Mouse (Mus musculus): Measurements from ENCODE around the gene Slamf8.

Slamf8 gene

DNA sequence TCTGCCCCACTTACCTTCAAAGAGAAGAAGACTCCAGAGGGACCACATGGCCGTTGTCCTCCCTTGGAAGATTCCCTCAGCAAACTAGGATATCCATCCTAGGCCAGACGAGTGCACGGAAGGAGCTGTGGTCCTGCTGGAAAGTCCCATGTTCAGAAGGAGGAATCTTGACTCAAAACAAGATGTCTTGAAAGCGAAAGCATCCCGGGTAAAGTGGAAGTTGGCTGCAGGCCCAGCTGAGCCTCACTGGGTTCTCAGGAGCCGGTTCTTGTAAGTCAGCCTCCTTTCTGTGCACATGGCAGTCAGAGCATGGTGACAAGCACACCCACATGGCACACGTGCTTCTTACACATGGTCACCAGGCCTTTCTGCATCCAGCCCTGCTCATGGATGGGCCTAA is at the start of gene Slamf8:
Gene Slamf8, minus strand, starts transcription at position 184 of the 400 bp plus-strand sequence.
- in situ Hi-C loops (cut with MboI, MseI), result no loop called here

DNA sequence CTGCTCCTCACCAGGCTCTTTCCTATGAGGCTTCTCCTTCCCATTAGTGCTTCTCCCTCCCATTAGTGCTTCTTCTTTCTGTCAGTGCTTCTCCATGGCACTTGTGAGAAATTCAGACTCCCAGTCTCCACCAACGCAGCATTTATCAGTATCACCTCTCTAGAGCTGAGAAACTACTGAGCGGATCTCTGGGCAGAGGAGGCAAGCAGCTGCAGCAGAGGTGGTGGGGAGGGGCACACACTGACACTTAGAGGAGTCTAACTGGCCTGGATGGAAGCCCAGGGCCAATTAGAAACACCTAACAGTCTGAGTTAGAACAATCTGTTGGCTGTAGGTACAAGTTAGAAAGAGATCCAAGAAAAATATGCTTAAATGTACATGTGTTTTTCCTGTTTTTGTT is 48.4 kb upstream of the Slamf8 start:
- in situ Hi-C loops (cut with MboI, MseI), result loop anchor here (5.0 kb wide), 1 partner anchor 1169 kb away; no protein-coding TSS in a partner anchor

GRCm38 (mm10) chr1:172637801-172638200 is 47.4 kb upstream of the Slamf8 start:
- in situ Hi-C loops (cut with MboI, MseI), result loop anchor here (5.0 kb wide), 1 partner anchor 1170 kb away; no protein-coding TSS in a partner anchor

GRCm38 (mm10) chr1:172636266-172636665 is 45.9 kb upstream of the Slamf8 start:
- in situ Hi-C loops (cut with MboI, MseI), result loop anchor here (5.0 kb wide), 1 partner anchor 1171 kb away; no protein-coding TSS in a partner anchor

DNA sequence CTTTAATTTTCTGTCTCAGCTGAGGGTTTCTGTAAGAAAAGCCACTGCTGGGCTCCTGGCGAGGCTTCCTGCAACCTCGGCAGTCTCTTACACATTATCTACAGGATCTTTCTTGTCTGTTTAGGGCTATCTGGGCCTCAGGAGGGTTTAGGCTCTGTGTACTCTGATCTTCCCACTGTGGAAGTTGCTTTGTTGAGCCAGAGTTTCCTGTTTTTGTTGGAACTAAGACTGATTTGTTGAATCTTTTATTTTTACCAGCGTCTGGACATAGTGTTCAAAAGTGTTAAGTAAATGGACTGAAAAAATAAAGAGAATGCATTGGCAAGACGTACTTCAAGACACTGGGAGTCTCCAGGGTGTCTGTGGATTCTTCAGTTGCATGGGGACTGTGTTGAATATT is 44.9 kb upstream of the Slamf8 start:
- in situ Hi-C loops (cut with MboI, MseI), result loop anchor here (5.0 kb wide), 1 partner anchor 1172 kb away; no protein-coding TSS in a partner anchor

- in situ Hi-C loops (cut with MboI, MseI), result loop anchor here (5.0 kb wide), 1 partner anchor 107 kb away; no protein-coding TSS in a partner anchor
Measured at GRCm38 (mm10) chr1:172634136-172634535, 43.8 kb upstream of the Slamf8 start.

- in situ Hi-C loops (cut with MboI, MseI), result loop anchor here (5.0 kb wide), 1 partner anchor 105 kb away; no protein-coding TSS in a partner anchor
Measured at GRCm38 (mm10) chr1:172632451-172633326, 42.3 kb upstream of the Slamf8 start, which contains the start of gene Dusp23. Dusp23 (minus strand) TSS chr1:172632962.

DNA sequence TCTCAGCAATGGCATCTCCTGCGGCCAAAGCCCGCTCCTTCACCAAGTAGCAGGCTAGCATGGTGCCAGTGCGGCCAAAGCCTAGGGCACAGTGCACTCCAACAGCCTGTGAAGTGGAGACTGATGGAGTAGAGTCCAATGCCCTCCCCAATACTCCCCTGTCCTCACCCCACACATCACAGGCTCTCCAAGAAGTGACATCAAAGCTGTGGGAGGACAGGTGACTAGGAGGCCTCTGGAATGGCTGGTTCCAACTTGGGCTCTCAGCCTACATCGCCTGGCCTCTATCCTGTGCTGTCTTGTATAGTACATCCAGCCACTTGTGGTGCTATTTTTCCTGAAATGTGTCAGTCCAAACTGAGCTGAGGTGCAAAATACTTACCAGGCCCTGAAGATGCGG is 41.4 kb upstream of the Slamf8 start:
- in situ Hi-C loops (cut with MboI, MseI), result loop anchor here (5.0 kb wide), 1 partner anchor 104 kb away; no protein-coding TSS in a partner anchor

DNA sequence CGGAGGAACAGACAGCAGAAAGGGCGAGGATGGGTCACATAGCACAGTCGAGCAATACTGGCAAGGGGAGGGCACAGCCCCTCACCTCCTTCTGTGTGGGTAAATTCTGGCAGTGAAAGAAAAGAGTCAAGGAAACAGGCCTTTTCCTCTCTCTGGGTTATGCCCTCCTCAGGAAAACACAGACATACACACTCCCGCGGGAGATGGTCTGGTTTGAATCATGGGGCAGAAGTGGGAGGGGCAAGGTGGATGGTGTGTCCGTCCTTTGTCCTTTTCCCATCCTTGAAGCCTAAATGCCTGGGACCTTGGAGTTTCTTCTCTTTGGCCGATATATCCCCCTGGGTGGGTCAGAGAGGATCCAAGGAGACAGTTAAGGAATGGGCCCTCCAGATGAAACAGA is 39.5 kb upstream of the Slamf8 start:
- in situ Hi-C loops (cut with MboI, MseI), result loop anchor here (5.0 kb wide), 1 partner anchor 103 kb away; no protein-coding TSS in a partner anchor

DNA sequence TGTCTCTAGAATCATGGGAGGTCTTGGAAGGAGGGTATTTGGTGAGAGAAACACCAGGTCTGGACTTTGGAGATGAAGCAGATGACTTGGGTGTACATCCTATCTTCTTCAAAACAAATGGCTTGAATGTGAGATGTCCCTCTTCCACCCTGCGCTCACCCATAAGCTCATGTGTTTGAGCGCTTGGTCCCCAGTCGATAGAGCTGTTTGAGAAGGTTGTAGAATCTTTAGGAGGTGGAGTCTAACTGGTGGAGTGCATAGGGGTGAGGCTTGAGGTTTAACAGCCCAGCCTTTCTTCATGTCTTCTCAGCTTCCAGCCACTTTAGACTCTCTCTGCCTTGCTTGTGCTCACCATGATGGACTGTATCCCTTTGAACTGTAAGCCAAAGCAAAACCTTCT is 35.9 kb upstream of the Slamf8 start:
- in situ Hi-C loops (cut with MboI, MseI), result no loop called here

DNA sequence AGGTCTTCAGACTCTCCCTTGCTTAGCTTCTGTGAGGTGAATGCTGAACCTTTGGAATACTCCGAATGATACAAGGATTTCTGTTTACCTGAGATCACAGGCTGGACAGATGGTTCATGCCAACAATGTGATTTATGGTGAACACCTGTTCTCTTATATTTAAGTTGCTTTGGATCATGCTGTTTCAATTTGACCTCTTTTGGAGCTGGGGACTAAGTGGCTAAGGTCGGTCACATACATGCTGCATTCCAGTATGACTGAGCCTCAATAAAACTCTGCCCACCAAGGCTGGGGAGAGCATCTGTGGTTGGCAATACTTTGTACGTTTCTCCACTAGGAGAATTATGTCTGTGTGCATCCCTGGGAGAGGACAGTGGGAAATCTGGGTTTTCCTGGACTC is 33.7 kb upstream of the Slamf8 start:
- in situ Hi-C loops (cut with MboI, MseI), result loop anchor here (25.0 kb wide), 1 partner anchor 763 kb away; no protein-coding TSS in a partner anchor

GRCm38 (mm10) chr1:172623599-172623998 is 33.2 kb upstream of the Slamf8 start:
- in situ Hi-C loops (cut with MboI, MseI), result loop anchor here (25.0 kb wide), 1 partner anchor 764 kb away; no protein-coding TSS in a partner anchor

- in situ Hi-C loops (cut with MboI, MseI), result loop anchor here (25.0 kb wide), 1 partner anchor 768 kb away; no protein-coding TSS in a partner anchor
Measured at GRCm38 (mm10) chr1:172619235-172619634, 28.9 kb upstream of the Slamf8 start.

DNA sequence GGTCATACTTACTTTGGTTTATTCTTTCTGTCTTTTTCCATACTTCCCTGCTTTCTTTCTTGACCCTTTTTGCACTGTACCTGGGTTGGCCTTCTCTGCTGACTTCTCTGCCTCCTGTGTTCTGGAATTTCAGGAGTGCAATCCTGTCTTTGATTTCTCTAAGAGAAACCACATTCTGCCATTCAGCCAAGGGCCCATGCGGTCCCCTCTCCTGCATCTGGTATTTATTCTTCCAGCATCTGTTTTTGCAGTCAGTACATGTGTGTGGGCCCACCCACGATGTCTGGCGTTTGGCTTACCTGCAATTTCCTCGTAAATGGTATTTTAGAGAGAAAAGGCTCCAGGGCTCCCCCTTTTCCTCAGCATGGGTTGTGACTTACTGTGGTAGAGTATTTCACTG is 27.8 kb upstream of the Slamf8 start:
- in situ Hi-C loops (cut with MboI, MseI), result loop anchor here (25.0 kb wide), 1 partner anchor 769 kb away; no protein-coding TSS in a partner anchor

- in situ Hi-C loops (cut with MboI, MseI), result loop anchor here (25.0 kb wide), 1 partner anchor 770 kb away; no protein-coding TSS in a partner anchor
Measured at GRCm38 (mm10) chr1:172617365-172618076, 27.2 kb upstream of the Slamf8 start.

DNA sequence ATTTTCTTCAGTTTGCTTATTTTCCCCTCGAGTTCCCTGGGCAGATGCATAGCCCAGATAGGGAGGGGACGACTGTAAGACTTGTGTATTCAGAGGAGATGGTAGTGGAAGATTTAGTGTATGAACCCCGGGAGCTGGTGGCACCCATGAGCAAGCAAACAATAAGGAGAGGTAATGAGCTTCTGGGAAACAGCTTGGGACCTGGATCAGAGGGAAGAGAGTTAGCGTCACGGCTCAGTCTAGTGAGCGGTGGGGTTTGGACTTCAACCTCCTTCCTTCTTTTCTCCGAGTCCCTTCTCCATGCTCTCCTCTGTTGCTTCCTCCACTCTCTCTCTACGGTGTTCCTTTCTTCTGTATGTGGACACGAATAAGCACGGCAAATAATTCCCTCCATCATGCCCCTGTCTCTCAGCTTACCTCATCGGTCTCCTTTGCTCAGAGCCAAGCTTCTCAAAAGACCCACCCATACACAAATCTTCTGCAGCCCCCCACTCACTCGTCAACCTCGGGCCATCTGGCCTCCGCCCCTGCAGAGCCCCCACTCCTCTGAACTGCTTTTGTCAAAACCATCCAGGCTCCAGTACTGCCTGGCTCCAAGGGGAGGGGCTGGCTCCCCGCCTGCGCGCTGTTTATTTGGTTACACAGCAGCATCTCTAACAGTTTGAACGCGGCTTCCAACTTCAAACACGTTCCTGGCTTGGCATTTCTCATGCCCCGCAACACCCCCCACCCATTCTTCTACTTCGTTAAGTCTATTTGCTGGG is 26.4 kb upstream of the Slamf8 start:
- in situ Hi-C loops (cut with MboI, MseI), result loop anchor here (25.0 kb wide), 1 partner anchor 771 kb away; no protein-coding TSS in a partner anchor

DNA sequence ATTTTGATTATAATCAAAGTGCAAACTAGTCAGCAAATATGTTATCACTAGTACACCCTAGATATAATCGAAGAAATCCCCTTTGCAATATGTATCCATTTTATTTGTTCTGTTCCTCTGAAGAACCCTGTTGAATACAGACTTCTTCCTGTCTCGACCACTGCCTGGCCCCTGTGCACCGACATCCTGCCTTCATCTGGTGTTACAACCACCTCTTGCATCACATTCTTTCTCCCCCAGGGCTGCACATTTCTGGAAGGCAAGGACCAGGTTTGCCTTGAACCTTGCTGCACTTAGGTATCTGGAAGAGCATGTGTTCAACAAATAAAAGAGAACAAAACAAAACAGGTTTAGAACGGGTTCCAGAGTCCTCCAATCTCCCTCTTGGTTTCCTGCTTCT is 25.0 kb upstream of the Slamf8 start:
- in situ Hi-C loops (cut with MboI, MseI), result loop anchor here (25.0 kb wide), 1 partner anchor 772 kb away; no protein-coding TSS in a partner anchor

- in situ Hi-C loops (cut with MboI, MseI), result loop anchor here (25.0 kb wide), 1 partner anchor 773 kb away; no protein-coding TSS in a partner anchor
Measured at GRCm38 (mm10) chr1:172614654-172615053, 24.3 kb upstream of the Slamf8 start.

DNA sequence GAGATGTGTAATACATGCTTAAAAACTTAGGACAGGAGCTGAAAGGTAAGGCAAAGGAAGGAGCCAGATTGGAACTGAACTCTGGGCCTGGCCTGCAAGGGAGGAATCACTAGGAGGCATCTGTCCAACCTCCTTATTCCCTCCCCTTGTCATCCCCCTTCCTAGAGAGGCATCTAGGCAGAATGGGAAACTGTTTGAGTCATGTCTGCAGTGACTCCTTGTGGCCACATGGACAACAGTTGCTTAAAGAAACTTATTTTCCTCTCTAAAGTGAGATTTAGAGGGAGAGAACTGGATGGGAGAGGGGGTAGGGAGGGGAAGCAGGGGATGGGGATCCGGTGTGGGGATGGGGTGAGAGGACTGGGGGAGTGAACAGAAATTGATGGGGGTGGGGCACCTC is 22.4 kb upstream of the Slamf8 start:
- in situ Hi-C loops (cut with MboI, MseI), result loop anchor here (25.0 kb wide), 1 partner anchor 775 kb away; no protein-coding TSS in a partner anchor

GRCm38 (mm10) chr1:172611304-172611703 is 20.9 kb upstream of the Slamf8 start:
- in situ Hi-C loops (cut with MboI, MseI), result loop anchor here (25.0 kb wide), 1 partner anchor 776 kb away; no protein-coding TSS in a partner anchor

Data from T-helper 1 cell (primary cell).